ENCODE assay signal across 28 mouse cellular contexts in genomic region chr7:26139623-26140022, GRCm38 (mm10). TPM values are rescaled to one million over a fixed set of nuclear protein-coding genes. Genes with fewer than 3 reads are reported as not detected.
"Had no signal": no experiment of that assay in that cellular context is flagged by ENCODE, and none has a peak within 500 bp of the region (broad histone marks: within the 10 kb centered on the region; RNA-seq: fewer than 3 reads in every experiment).

No protein-coding gene starts in this region.

RNA-seq across cellular contexts. Expression of gene Cyp2b9, which starts 33.6 kb away (rescaled TPM):
- polyA plus RNA-seq: heart, adult 2 months; heart, embryonic 10.5 days; heart, embryonic 11.5 days; heart, embryonic 12.5 days; heart, embryonic 13.5 days; heart, embryonic 14.5 days; heart, embryonic 15.5 days; heart, embryonic 16.5 days; heart, postnatal 0 days; hindbrain, embryonic 10.5 days; hindbrain, embryonic 11.5 days; hindbrain, embryonic 12.5 days; hindbrain, embryonic 13.5 days; hindbrain, embryonic 14.5 days; hindbrain, embryonic 15.5 days; hindbrain, embryonic 16.5 days; hindbrain, postnatal 0 days; inflammation-experienced regulatory T-cells, adult 6 months; intestine, embryonic 14.5 days; intestine, embryonic 15.5 days; intestine, embryonic 16.5 days; intestine, postnatal 0 days; kidney, adult 2 months; kidney, embryonic 14.5 days; kidney, embryonic 15.5 days; kidney, embryonic 16.5 days; kidney, postnatal 0 days; large intestine, adult 2 months had no signal
